Mouse (Mus musculus) frontal cortex, postnatal 36 days (tissue): Measurements from ENCODE around the gene Olfr504.
"Not testable (repeated sequence)": the region's sequence is repeated elsewhere in the genome, so short reads cannot be mapped to it uniquely, and the experiment has no call there.

Experiments
- DNase-seq, 2 experiments: peaks; one replicate each; pipeline ENCODE4 v3.0.0; 2022; ENCODE audit warnings: low spot score in 2 of 2

Gene Olfr504

GRCm38 (mm10) chr7:108565693-108566092 is at the start of gene Olfr504:
Gene Olfr504, minus strand, starts transcription at chr7:108565793.
- DNase-seq: no peak

GRCm38 (mm10) chr7:108614110-108614509 is 48.5 kb upstream of the Olfr504 start:
- DNase-seq: no peak

GRCm38 (mm10) chr7:108610487-108610886 is 44.9 kb upstream of the Olfr504 start, which contains the start of gene Olfr506:
Gene Olfr506, plus strand, starts transcription at chr7:108610787.
- no peak for DNase-seq

GRCm38 (mm10) chr7:108601916-108602315 is 36.3 kb upstream of the Olfr504 start:
- DNase-seq: not testable (repeated sequence)

- no peak for DNase-seq
These were observed 24.2 kb upstream of the Olfr504 start for GRCm38 (mm10) chr7:108589797-108590196.

- not testable (repeated sequence) for DNase-seq
These were observed 21.4 kb downstream of the Olfr504 start, which contains the start of gene Olfr503 for GRCm38 (mm10) chr7:108544227-108544626. Gene Olfr503, plus strand, starts transcription at chr7:108544527.

- no peak for DNase-seq
These were observed 23.2 kb downstream of the Olfr504 start for GRCm38 (mm10) chr7:108542416-108542815.

- no peak for DNase-seq
These were observed 40.6 kb downstream of the Olfr504 start, which contains the start of gene Olfr502 for GRCm38 (mm10) chr7:108524965-108525364. Gene Olfr502, minus strand, starts transcription at chr7:108525065.
